Mouse (Mus musculus) T-cell, adult 2 months (primary cell): ENCODE results near the gene Wdr81.

Experiments
- DNase-seq: peaks from one replicate; pipeline ENCODE4 v3.0.0; 2022; ENCODE audit warnings: low spot score

Wdr81 gene

GRCm38 (mm10) chr11:75399411-75399841 lies 55.1 kb downstream of the Wdr81 start:
- no peak for DNase-seq

DNA sequence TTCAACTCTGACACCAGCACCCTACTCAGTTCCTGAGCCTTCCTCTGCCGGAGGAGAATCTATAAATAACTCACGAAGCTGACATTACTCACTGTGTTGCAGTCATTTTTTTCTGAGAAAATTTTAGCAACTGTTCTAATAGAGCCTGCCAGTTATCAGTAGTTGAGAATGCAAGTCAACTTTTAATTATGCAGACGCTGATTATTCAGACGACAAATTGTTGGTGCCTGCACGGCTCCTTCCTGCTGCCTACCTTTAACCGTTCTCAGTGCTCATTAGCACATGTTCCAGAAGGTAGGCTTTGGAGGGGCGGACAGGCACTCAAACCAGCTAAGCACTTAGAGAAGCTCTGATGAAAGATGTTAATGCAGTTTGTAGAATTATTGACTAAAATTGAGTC lies 57.1 kb downstream of the Wdr81 start:
- no peak for DNase-seq

DNA sequence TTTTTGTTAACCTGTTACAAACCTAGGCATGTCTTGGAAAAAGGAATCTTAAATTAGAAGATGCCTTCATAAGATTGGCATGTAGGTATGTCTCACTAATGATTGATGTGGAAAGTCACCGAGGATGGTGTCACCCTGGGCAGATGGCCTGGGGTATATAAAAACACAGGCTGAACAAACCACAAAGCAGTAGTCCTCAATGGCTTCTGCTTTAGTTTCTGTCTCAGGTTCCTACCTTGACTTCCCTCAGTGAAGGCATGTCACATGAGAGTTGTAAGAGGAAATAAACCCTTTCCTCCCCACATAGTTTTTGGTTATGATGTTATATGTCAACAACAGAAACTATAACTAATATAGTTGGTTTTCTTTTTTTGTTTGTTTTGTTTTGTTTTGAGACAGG lies 58.9 kb downstream of the Wdr81 start:
- DNase-seq, result no peak
